Mouse (Mus musculus) small intestine, adult 2 months (tissue): ENCODE results near the gene Mcoln3.

Source experiments
- CTCF ChIP-seq: fragments of 200-500 bp; IDR thresholded peaks from 2 replicates; pipeline ENCODE4 v1.5.1; 2012; ENCODE audit warnings: low read depth, mild to moderate bottlenecking, control low read depth, inconsistent platforms, low read length, moderate library complexity, mixed read lengths; ENCODE audit not compliant: insufficient replicate concordance, insufficient read length; ENCODE audit errors: extremely low read depth
- POLR2A ChIP-seq: fragments of 200-500 bp; IDR thresholded peaks from 2 replicates; pipeline ENCODE4 v1.6.1; 2012; ENCODE audit warnings: low read depth, mild to moderate bottlenecking, control low read depth, inconsistent platforms, low read length, moderate library complexity

- TF ChIP-seq CTCF (no peak), POLR2A (no peak)
Observed at GRCm38 (mm10) chr3:146117258-146117996, at the start of gene Mcoln3.
